Mouse (Mus musculus) CD8-positive naive resting alpha-beta T cell, adult 2 months (primary cell): Measurements from ENCODE around the gene Wwc1.

Source experiments
- DNase-seq, 2 experiments: peaks; one replicate each; pipeline ENCODE4 v3.0.0; 2022; ENCODE audit warnings: low read depth in 2 of 2, low spot score in 2 of 2

Gene Wwc1

GRCm38 (mm10) chr11:35935133-35935532 lies 45.2 kb downstream of the Wwc1 start:
- DNase-seq, result no peak

GRCm38 (mm10) chr11:35933402-35934085 lies 46.8 kb downstream of the Wwc1 start:
- DNase-seq, result no peak

- DNase-seq, result no peak
These were observed 48.0 kb downstream of the Wwc1 start for GRCm38 (mm10) chr11:35932121-35932885.

- DNase-seq, result no peak
These were observed 49.7 kb downstream of the Wwc1 start for GRCm38 (mm10) chr11:35930511-35931060.

GRCm38 (mm10) chr11:35928453-35928852 lies 51.9 kb downstream of the Wwc1 start:
- no peak for DNase-seq

GRCm38 (mm10) chr11:35927309-35927708 lies 53.0 kb downstream of the Wwc1 start:
- no peak for DNase-seq

GRCm38 (mm10) chr11:35925592-35925991 lies 54.7 kb downstream of the Wwc1 start:
- no peak for DNase-seq

- DNase-seq, result no peak
These were observed 58.0 kb downstream of the Wwc1 start for GRCm38 (mm10) chr11:35922205-35922873.

GRCm38 (mm10) chr11:35920776-35921175 lies 59.6 kb downstream of the Wwc1 start:
- no peak for DNase-seq

GRCm38 (mm10) chr11:35919856-35920503 lies 60.3 kb downstream of the Wwc1 start:
- DNase-seq, result no peak

- DNase-seq, result no peak
These were observed 60.9 kb downstream of the Wwc1 start for GRCm38 (mm10) chr11:35919383-35919782.

GRCm38 (mm10) chr11:35916466-35917185 lies 63.7 kb downstream of the Wwc1 start:
- no peak for DNase-seq

- DNase-seq, result no peak
These were observed 64.8 kb downstream of the Wwc1 start for GRCm38 (mm10) chr11:35915546-35915945.

GRCm38 (mm10) chr11:35913418-35914044 lies 66.8 kb downstream of the Wwc1 start:
- no peak for DNase-seq

- DNase-seq, result no peak
These were observed 75.3 kb downstream of the Wwc1 start for GRCm38 (mm10) chr11:35904955-35905550.

- DNase-seq, result no peak
These were observed 77.2 kb downstream of the Wwc1 start for GRCm38 (mm10) chr11:35903079-35903478.

- DNase-seq, result no peak
These were observed 80.4 kb downstream of the Wwc1 start for GRCm38 (mm10) chr11:35899946-35900345.

GRCm38 (mm10) chr11:35893454-35893853 lies 86.9 kb downstream of the Wwc1 start:
- DNase-seq, result no peak

- DNase-seq, result no peak
These were observed 87.3 kb downstream of the Wwc1 start for GRCm38 (mm10) chr11:35893018-35893421.

- DNase-seq, result no peak
These were observed 88.0 kb downstream of the Wwc1 start for GRCm38 (mm10) chr11:35892293-35892692.
